Mouse (Mus musculus): ENCODE results near the gene Fam47e. TPM values are rescaled to one million over a fixed set of nuclear protein-coding genes. Genes with fewer than 3 reads are reported as not detected.

Gene Fam47e
- 0.31 TPM in 1 of 2 replicates, not detected in the other for polyA plus RNA-seq (2015; fragmentation: Nextera tagmentation; extraction: Ambion mirVana)

DNA sequence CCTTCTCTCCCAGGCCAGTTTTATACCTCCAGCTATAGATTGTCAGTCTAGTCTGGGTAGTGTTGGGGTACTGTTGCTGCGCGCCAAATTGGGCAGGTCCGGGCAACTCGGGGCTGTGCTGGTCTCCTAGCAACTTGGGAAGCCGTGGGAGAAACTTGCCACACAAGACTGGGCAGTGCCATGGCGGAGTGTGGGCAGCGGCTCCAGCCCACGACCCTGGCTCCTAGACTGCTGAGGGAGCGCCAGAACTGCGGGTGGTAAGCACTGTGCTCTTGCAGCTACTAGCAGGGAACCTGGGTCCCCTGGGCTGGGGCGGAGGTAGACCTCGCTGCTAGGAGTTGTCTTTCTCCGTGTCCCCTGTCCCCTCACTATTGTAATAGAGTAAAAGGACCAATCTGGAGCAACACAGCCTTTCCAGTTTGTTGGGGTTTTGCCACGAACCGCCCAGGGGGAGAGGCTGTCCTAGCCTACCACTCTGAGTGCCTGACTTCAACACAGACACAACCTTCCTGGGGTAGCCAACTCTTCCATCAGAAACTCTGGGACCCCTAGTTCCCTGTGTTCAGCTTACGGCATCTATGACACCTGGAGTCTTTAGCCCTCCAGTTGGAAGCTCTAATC, at the start of gene Fam47e:
TSS of gene Fam47e (plus strand) at position 179 of the 621 bp plus-strand sequence.

DNA sequence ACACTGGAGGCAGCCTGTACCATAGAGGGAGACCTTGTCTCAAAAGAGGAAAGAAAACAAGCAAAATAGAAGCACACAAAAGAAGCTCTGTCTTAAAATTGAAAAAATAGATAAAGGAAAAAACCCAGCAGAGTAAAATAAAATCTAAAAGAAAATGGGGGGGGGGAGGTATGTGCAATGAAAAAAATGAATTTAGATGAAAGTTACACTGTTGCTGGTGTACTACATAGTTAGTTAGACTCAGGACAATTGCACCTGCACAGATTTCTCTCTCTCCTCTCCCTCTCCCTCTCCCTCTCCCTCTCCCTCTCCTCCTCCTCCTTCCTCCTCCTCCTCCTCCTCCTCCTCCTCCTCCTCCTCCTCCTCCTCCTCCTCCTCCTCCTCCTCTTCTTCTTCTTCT, 48.1 kb upstream of the Fam47e start, which contains the start of gene Scarb2:
TSS of gene Scarb2 (minus strand) at position 101 of the 400 bp plus-strand sequence.

DNA sequence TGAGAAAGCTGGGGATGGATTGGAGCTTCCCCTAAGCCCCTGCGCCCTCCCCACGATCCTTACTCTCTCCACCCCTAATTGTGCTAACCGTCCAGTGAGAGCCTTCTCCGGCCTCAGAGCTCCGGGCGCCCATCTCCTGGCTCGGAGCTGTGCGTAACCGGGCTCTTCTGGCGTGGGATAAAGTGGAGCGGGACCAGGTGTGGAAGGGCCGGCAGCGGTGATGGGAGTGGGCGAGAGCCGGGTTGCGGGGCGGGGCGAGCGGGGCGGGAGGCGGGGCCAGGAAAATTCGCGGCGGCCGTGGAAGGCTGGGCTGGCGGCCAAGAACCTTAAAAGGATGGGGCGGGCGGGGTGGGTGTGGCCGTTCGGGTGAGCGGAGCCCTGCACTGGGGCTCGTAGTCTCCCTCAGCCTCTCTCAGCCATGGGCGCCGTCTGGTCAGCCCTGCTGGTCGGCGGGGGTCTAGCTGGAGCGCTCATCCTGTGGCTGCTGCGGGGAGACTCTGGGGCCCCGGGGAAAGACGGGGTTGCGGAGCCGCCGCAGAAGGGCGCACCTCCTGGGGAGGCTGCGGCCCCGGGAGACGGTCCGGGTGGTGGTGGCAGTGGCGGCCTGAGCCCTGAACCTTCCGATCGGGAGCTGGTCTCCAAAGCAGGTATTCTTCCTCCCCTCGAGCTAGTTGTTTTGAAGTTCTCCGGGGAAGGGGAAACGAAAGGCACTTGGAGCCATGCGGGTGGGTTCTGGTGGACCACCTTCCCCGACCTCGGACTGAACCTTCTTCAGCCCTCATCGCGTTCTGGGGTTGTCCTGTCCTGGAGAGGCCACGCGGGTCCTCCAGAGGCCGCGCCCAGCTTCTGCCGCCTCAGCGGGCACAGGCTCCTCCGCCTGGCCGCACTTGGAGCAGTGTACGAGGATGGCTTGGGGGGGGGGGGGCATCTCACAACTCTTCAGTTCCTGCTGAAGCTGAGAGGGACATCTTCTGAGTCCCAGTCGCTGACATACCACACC, 48.1 kb downstream of the Fam47e start, which contains the start of gene Stbd1:
TSS of gene Stbd1 (plus strand) at position 351 of the 1,000 bp plus-strand sequence.

Other genes with a start within 250 kb of the Fam47e start
- 21.9 and 22.3 TPM in 2 replicates for gene Sdad1, start 244.6 kb upstream of the Fam47e start, polyA plus RNA-seq (2015; fragmentation: Nextera tagmentation; extraction: Ambion mirVana)
- 0.04 TPM in 1 of 2 replicates, not detected in the other for gene Cxcl9, start 227.0 kb upstream of the Fam47e start, polyA plus RNA-seq (2015; fragmentation: Nextera tagmentation; extraction: Ambion mirVana)
- 188 and 200 TPM in 2 replicates for gene Art3, start 223.2 kb upstream of the Fam47e start, polyA plus RNA-seq (2015; fragmentation: Nextera tagmentation; extraction: Ambion mirVana)
- gene Cxcl10, start 206.2 kb upstream of the Fam47e start, polyA plus RNA-seq (2015; fragmentation: Nextera tagmentation; extraction: Ambion mirVana) = 0.15 and 0.58 TPM in 2 replicates
- 26.4 and 28.1 TPM in 2 replicates for gene Nup54, start 119.8 kb upstream of the Fam47e start, polyA plus RNA-seq (2015; fragmentation: Nextera tagmentation; extraction: Ambion mirVana)
- 21.2 and 23.4 TPM in 2 replicates for gene Scarb2, start 48.2 kb upstream of the Fam47e start, polyA plus RNA-seq (2015; fragmentation: Nextera tagmentation; extraction: Ambion mirVana)
- 127 and 139 TPM in 2 replicates for gene Stbd1, start 48.0 kb downstream of the Fam47e start, polyA plus RNA-seq (2015; fragmentation: Nextera tagmentation; extraction: Ambion mirVana)
- 0.34 and 0.75 TPM in 2 replicates for gene Ccdc158, start 120.2 kb downstream of the Fam47e start, polyA plus RNA-seq (2015; fragmentation: Nextera tagmentation; extraction: Ambion mirVana)
- gene Shroom3, start 128.4 kb downstream of the Fam47e start, polyA plus RNA-seq (2015; fragmentation: Nextera tagmentation; extraction: Ambion mirVana) = 7.4 and 7.9 TPM in 2 replicates

Data from urinary bladder, postnatal 0 days (tissue).